Mouse (Mus musculus): ENCODE measurements at regions not wholly inside any gene's neighbourhood (a gene's known extent, or its start where the extent isn't known, plus 50 kb on each side); places are given as distances from the start of the nearest gene placed in this dataset.

- TF ChIP-seq POLR2A (IDR thresholded peaks at IDR 0.05; ENCODE audit: insufficient read length, low read depth), result no peak
- no peak for TF ChIP-seq E2F4 (IDR thresholded peaks at IDR 0.05; ENCODE audit: insufficient read depth)
- TF ChIP-seq TCF12 (IDR thresholded peaks at IDR 0.05; ENCODE audit: insufficient read depth, poor library complexity, severe bottlenecking), result no peak
- no peak for TF ChIP-seq USF1 (IDR thresholded peaks at IDR 0.05; ENCODE audit: low read depth)
- no peak for TF ChIP-seq MYOG (IDR thresholded peaks at IDR 0.05; ENCODE audit: control insufficient read depth in 1 of 3, insufficient read depth in 1 of 3, insufficient read length in 2 of 3, low read depth in 2 of 3)
- no peak for TF ChIP-seq POLR2AphosphoS2 (IDR thresholded peaks at IDR 0.05; ENCODE audit: insufficient read length, low read depth)
- no peak for TF ChIP-seq MYOD1 (IDR thresholded peaks at IDR 0.05; ENCODE audit: control insufficient read depth in 1 of 3, insufficient read length in 2 of 3, low read depth in 2 of 3)
These were observed 85.3 kb downstream of the Cops8 start for GRCm38 (mm10) chr1:90688086-90688485.
